Mouse (Mus musculus) spleen, adult 18-20 months (tissue): Measurements from ENCODE around the gene Gm15448.
"Not testable (repeated sequence)": the region's sequence is repeated elsewhere in the genome, so short reads cannot be mapped to it uniquely, and the experiment has no call there.

ENCODE experiments used
- DNase-seq, 2 experiments: peaks; one replicate each; pipeline ENCODE4 v3.0.0; 2022; ENCODE audit warnings: mixed read lengths in 2 of 2

The Gm15448 gene

DNA sequence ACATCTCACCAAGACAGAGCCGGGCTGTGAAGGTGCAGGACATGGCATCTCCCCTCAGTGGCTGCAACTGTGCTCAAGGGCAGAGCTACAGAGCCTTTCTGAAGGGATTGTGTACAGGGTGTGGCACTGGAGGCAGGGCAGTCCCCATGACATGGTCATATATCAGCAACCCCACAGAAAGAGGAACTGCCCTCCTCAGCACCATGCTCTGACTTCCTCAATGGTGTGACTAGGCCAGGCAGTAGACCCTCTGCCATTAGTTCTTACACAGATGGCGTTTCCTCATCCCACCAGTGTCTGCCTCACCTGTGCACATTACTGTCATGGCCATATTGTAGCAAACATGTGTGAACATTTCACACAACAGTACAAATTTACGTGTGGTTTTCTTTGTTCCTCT, at the start of gene Gm15448:
Gm15448 (minus strand) TSS at position 89 of the 400 bp plus-strand sequence.
- DNase-seq = peak in 1 of 2 experiments; percentile 18

DNA sequence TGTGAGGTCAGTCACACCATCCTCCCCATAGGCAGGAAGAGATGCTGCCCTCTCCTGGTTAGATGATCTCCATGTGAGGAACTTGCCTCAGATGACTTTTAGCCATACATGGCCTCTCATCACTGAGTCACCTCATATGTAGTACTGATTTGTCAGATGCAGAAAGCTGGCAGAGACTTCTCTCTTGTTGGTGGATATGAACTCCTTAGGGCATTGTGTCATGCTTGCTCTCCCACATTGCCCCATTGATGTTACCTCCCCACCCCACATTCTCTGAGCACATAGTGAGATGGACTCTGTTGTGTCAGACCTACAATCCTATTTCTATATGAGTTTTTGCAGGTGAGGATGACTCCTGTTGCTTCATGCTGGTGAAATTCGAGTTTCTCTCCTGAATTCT, 49.5 kb upstream of the Gm15448 start:
- DNase-seq = not testable (repeated sequence)

DNA sequence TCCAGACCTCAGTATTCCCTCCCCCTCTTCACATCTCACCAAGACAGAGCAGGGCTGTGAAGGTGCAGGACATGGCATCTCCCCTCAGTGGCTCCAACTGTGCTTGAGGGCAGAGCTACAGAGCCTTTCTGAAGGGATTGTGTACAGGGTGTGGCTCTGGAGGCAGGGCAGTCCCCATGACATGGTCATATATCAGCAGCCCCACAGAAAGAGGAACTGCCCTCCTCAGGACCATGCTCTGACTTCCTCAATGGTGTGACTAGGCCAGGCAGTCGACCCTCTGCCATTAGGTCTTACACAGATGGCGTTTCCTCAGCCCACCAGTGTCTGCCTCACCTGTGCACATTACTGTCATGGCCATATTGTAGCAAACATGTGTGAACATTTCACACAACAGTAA, 19.5 kb upstream of the Gm15448 start, which contains the start of gene Pira2:
Pira2 (minus strand) TSS at position 101 of the 400 bp plus-strand sequence.
- not testable (repeated sequence) for DNase-seq

DNA sequence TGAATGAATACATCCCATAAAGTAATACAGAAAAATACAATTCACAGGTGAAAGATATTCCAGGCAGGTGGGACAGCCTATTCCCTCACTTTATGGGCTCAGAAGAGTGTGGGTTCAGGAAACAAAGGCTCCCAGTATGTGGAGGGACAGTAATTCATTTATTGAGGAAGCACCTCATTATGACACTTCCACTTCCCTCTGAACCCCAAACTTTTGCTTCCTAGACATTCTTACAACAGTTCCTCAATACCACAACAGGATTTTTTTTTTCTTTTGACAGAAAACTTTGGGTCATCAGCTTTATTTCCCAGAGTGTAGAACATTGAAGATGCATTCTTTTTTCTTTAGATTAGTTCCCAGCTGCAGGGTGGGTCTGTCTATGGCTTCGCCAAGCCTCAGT, 12.4 kb upstream of the Gm15448 start:
- not testable (repeated sequence) for DNase-seq

DNA sequence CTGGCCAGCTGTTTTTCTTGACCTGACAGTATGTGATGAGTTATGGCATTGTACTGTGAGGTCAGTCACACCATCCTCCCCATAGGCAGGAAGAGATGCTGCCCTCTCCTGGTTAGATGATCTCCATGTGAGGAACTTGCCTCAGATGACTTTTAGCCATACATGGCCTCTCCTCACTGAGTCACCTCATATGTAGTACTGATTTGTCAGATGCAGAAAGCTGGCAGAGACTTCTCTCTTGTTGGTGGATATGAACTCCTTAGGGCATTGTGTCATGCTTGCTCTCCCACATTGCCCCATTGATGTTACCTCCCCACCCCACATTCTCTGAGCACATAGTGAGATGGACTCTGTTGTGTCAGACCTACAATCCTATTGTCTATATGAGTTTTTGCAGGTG, 5.1 kb upstream of the Gm15448 start:
- not testable (repeated sequence) for DNase-seq

DNA sequence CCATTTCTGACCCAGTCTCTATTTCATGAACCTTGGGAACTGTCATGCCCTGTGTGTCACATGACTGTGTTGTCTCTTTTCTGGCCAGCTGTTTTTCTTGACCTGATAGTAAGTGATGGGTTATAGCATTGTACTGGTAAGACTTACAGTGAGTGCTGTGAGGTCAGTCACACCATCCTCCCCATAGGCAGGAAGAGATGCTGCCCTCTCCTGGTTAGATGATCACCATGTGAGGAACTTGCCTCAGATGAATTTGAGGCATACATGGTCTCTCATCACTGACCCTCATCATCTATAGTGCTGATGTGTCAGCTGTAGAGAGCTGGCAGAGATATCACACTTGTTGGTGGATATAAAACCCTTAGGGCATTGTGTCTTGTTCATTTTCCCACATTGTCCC, 13.6 kb downstream of the Gm15448 start:
- peak in 1 of 2 experiments; percentile 21 for DNase-seq

DNA sequence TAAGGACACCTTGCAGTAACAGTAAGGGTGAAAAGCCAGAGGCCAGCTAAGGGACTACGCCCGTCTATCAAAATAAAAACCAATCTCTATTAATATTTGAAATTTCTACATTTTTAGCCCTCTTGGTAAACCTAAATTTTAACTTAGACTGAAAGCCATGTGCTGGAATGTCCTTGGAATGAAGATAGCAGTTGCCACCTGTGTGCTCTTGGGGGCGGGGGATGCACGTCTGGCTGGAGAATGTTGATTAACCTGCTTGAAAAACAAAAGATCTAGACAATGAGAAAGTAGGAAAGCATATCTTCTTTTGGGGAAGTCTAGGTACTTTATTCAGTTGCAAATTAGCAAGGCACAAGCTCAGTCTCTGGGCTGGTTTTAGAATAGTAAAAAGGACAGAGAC, 22.6 kb downstream of the Gm15448 start:
- not testable (repeated sequence) for DNase-seq

DNA sequence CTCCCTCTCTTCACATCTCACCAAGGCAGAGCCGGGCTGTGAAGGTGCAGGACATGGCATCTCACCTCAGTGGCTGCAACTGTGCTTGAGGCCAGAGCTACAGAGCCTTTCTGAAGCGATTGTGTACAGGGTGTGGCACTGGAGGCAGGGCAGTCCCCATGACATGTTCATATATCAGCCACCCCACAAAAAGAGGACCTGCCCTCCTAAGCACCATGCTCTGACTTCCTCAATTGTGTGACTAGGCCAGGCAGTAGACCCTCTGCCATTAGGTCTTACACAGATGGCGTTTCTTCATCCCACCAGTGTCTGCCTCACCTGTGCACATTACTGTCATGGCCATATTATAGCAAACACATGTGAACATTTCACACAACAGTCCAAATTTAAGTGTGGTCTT, 25.5 kb downstream of the Gm15448 start:
- DNase-seq = not testable (repeated sequence)

DNA sequence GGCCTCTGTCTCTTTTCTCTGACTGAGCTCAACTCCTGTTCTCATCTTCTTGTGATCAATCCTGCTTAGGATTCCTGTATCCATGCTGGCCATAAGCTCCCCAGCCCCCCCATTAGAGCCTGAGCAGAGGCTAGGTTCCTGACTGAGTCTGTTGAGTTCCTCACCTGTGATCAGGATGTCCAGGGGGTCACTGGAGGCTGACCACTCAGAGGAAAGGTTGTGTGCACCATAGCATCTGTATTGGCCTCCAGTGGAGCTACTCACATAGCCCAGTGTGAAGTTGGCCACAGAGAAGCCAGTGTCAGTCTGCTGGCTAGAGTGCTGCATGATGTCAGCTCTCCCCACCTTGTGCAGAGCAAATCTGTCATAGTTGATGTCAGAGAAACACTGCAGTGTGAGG, 29.2 kb downstream of the Gm15448 start:
- DNase-seq = not testable (repeated sequence)
